Mouse (Mus musculus): Measurements from ENCODE around the gene Tln2. TPM values are rescaled to one million over a fixed set of nuclear protein-coding genes. Genes with fewer than 3 reads are reported as not detected.

Tln2 gene
- total and polyA plus RNA-seq, 2 experiments from 2014 or later, result 59.3 to 71.1 TPM

DNA sequence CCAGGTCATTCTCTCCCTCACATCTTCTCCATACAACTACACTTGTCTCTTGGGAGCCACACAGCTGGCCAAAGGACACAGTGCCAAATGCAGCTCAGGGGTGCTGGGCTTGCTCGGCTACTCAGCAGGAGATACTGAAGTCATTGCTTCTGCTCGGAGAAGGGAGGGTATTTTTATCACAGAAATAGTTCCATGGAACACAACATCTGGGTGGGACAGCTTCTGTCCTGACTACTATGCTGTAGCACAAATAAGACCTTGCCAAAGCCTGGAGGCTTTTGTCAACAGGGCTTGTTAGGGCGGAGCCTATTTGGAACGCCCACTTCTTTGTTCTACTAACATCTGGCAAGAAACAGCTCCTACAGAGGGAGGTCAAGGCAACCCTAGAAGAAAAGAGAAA is 10.2 kb downstream of the Tln2 start:
- no peaks in the 10 kb centered on the region for H3K36me3 ChIP-seq (ENCODE audit: insufficient read depth, low read length)
- ATAC-seq (no peak), DNase-seq (ENCODE audit: low spot score) (no peak)
- H3K4me1 ChIP-seq (ENCODE audit: insufficient read depth, low read length), result no peaks in the 10 kb centered on the region
- H3K4me3 ChIP-seq (ENCODE audit: low read length), result no peak overlapping the region
- TF ChIP-seq CTCF (IDR thresholded peaks at IDR 0.05; ENCODE audit: low read depth), result no peak
- H3K27ac ChIP-seq, result no peak overlapping the region
- no peaks in the 10 kb centered on the region for H3K27me3 ChIP-seq (ENCODE audit: insufficient read depth, low read length)
- H3K4me2 ChIP-seq (ENCODE audit: low read depth, low read length), result no peak overlapping the region
- H3K9ac ChIP-seq (replicated peaks; ENCODE audit: low read length), result no peak overlapping the region
- H3K9me3 ChIP-seq (ENCODE audit: low read length), result no peaks in the 10 kb centered on the region
- WGBS, result 24% methylated on average over 4 of the region's 4 CpGs

GRCm38 (mm10) chr9:67546650-67547049 is 12.9 kb downstream of the Tln2 start:
- no peak for ATAC-seq
- no peaks in the 10 kb centered on the region for H3K4me1 ChIP-seq (ENCODE audit: insufficient read depth, low read length)
- H3K36me3 ChIP-seq (ENCODE audit: insufficient read depth, low read length), result no peaks in the 10 kb centered on the region
- no peak for TF ChIP-seq CTCF (IDR thresholded peaks at IDR 0.05; ENCODE audit: low read depth)
- no peak overlapping the region for H3K4me2 ChIP-seq (ENCODE audit: low read depth, low read length)
- H3K9me3 ChIP-seq (ENCODE audit: low read length), result no peaks in the 10 kb centered on the region
- no peaks in the 10 kb centered on the region for H3K27me3 ChIP-seq (ENCODE audit: insufficient read depth, low read length)
- no peak overlapping the region for H3K9ac ChIP-seq (replicated peaks; ENCODE audit: low read length)
- H3K4me3 ChIP-seq (ENCODE audit: low read length), result no peak overlapping the region
- 83% methylated on average over 5 of the region's 5 CpGs for WGBS
- DNase-seq (ENCODE audit: low spot score), result no peak
- no peak overlapping the region for H3K27ac ChIP-seq

GRCm38 (mm10) chr9:67545794-67546193 is 13.7 kb downstream of the Tln2 start:
- Histone ChIP-seq H3K4me3 (ENCODE audit: low read length) (no peak overlapping the region), H3K9ac (replicated peaks; ENCODE audit: low read length) (no peak overlapping the region), H3K27ac (no peak overlapping the region), H3K9me3 (ENCODE audit: low read length) (no peaks in the 10 kb centered on the region), H3K4me1 (ENCODE audit: insufficient read depth, low read length) (no peaks in the 10 kb centered on the region), H3K27me3 (ENCODE audit: insufficient read depth, low read length) (no peaks in the 10 kb centered on the region), H3K36me3 (ENCODE audit: insufficient read depth, low read length) (no peaks in the 10 kb centered on the region), H3K4me2 (ENCODE audit: low read depth, low read length) (no peak overlapping the region)
- DNase-seq (ENCODE audit: low spot score) (no peak), ATAC-seq (no peak)
- TF ChIP-seq CTCF (IDR thresholded peaks at IDR 0.05; ENCODE audit: low read depth), result no peak
- WGBS, result 91% methylated on average over 3 of the region's 3 CpGs

GRCm38 (mm10) chr9:67544783-67545182 is 14.7 kb downstream of the Tln2 start:
- H3K4me3 ChIP-seq (ENCODE audit: low read length), result no peak overlapping the region
- no peaks in the 10 kb centered on the region for H3K27me3 ChIP-seq (ENCODE audit: insufficient read depth, low read length)
- ATAC-seq (no peak), DNase-seq (ENCODE audit: low spot score) (no peak)
- H3K9me3 ChIP-seq (ENCODE audit: low read length), result no peaks in the 10 kb centered on the region
- H3K27ac ChIP-seq, result no peak overlapping the region
- H3K36me3 ChIP-seq (ENCODE audit: insufficient read depth, low read length), result no peaks in the 10 kb centered on the region
- TF ChIP-seq CTCF (IDR thresholded peaks at IDR 0.05; ENCODE audit: low read depth), result no peak
- WGBS, result 87% methylated on average over 7 of the region's 7 CpGs
- H3K4me1 ChIP-seq (ENCODE audit: insufficient read depth, low read length), result no peaks in the 10 kb centered on the region
- H3K4me2 ChIP-seq (ENCODE audit: low read depth, low read length), result no peak overlapping the region
- no peak overlapping the region for H3K9ac ChIP-seq (replicated peaks; ENCODE audit: low read length)

- Histone ChIP-seq H3K9me3 (ENCODE audit: low read length) (no peaks in the 10 kb centered on the region), H3K4me3 (ENCODE audit: low read length) (no peak overlapping the region), H3K27me3 (ENCODE audit: insufficient read depth, low read length) (no peaks in the 10 kb centered on the region), H3K27ac (no peak overlapping the region), H3K9ac (replicated peaks; ENCODE audit: low read length) (no peak overlapping the region), H3K4me2 (ENCODE audit: low read depth, low read length) (no peak overlapping the region), H3K36me3 (ENCODE audit: insufficient read depth, low read length) (no peaks in the 10 kb centered on the region), H3K4me1 (ENCODE audit: insufficient read depth, low read length) (no peaks in the 10 kb centered on the region)
- no peak for DNase-seq (ENCODE audit: low spot score)
- no peak for ATAC-seq
- WGBS, result 77% methylated on average over 8 of the region's 8 CpGs
- TF ChIP-seq CTCF (IDR thresholded peaks at IDR 0.05; ENCODE audit: low read depth), result no peak
These were observed 17.6 kb downstream of the Tln2 start for GRCm38 (mm10) chr9:67541948-67542347.

GRCm38 (mm10) chr9:67539776-67540706 is 19.5 kb downstream of the Tln2 start:
- Histone ChIP-seq H3K9me3 (ENCODE audit: low read length) (no peaks in the 10 kb centered on the region), H3K36me3 (ENCODE audit: insufficient read depth, low read length) (no peaks in the 10 kb centered on the region), H3K4me1 (ENCODE audit: insufficient read depth, low read length) (no peaks in the 10 kb centered on the region), H3K27me3 (ENCODE audit: insufficient read depth, low read length) (no peaks in the 10 kb centered on the region), H3K9ac (replicated peaks; ENCODE audit: low read length) (no peak overlapping the region), H3K4me3 (ENCODE audit: low read length) (no peak overlapping the region), H3K4me2 (ENCODE audit: low read depth, low read length) (no peak overlapping the region), H3K27ac (no peak overlapping the region)
- DNase-seq (ENCODE audit: low spot score), result no peak
- no peak for TF ChIP-seq CTCF (IDR thresholded peaks at IDR 0.05; ENCODE audit: low read depth)
- ATAC-seq, result no peak
- 66% methylated on average over 17 of the region's 17 CpGs for WGBS

GRCm38 (mm10) chr9:67534420-67534819 is 25.1 kb downstream of the Tln2 start:
- H3K36me3 ChIP-seq (ENCODE audit: insufficient read depth, low read length), result no peaks in the 10 kb centered on the region
- no peak overlapping the region for H3K27ac ChIP-seq
- H3K4me1 ChIP-seq (ENCODE audit: insufficient read depth, low read length), result no peaks in the 10 kb centered on the region
- H3K4me2 ChIP-seq (ENCODE audit: low read depth, low read length), result no peak overlapping the region
- H3K9ac ChIP-seq (replicated peaks; ENCODE audit: low read length), result no peak overlapping the region
- 55% methylated on average over 7 of the region's 7 CpGs for WGBS
- no peaks in the 10 kb centered on the region for H3K9me3 ChIP-seq (ENCODE audit: low read length)
- ATAC-seq (no peak), DNase-seq (ENCODE audit: low spot score) (no peak)
- H3K27me3 ChIP-seq (ENCODE audit: insufficient read depth, low read length), result no peaks in the 10 kb centered on the region
- no peak for TF ChIP-seq CTCF (IDR thresholded peaks at IDR 0.05; ENCODE audit: low read depth)
- H3K4me3 ChIP-seq (ENCODE audit: low read length), result no peak overlapping the region

All from hindbrain, postnatal 0 days (tissue).